Mouse (Mus musculus) forebrain, postnatal 0 days (tissue): Measurements from ENCODE around the gene Ift88. TPM values are rescaled to one million over a fixed set of nuclear protein-coding genes. Genes with fewer than 3 reads are reported as not detected.

Experiments
- ATAC-seq: fragments of 200-750 bp; cut with Nextera tagmentation; 2 replicates; pipeline ENCODE4 v1.8.0; 2017; ENCODE audit warnings: mild to moderate bottlenecking, moderate library complexity
- DNase-seq: peaks from one replicate; pipeline ENCODE4 v3.0.0-alpha.2; 2015
- H3K27ac ChIP-seq: fragments of 300-500 bp; sonication (generic); 2 replicates; pipeline ENCODE4 v1.5.1; 2014; ENCODE audit warnings: low read depth, mild to moderate bottlenecking, antibody characterized with exemption, low read length, moderate library complexity, mixed read lengths
- H3K27me3 ChIP-seq: fragments of 300-500 bp; sonication (generic); 2 replicates; pipeline ENCODE4 v1.6.1; 2014; ENCODE audit warnings: mild to moderate bottlenecking, low read length, mixed read lengths; ENCODE audit not compliant: insufficient read depth
- H3K36me3 ChIP-seq: fragments of 300-500 bp; sonication (generic); 2 replicates; pipeline ENCODE4 v1.6.1; 2014; ENCODE audit warnings: mild to moderate bottlenecking, moderate library complexity; ENCODE audit not compliant: insufficient read depth
- H3K4me1 ChIP-seq: fragments of 300-500 bp; sonication (generic); 2 replicates; pipeline ENCODE4 v1.6.1; 2014; ENCODE audit warnings: antibody characterized with exemption; ENCODE audit not compliant: insufficient read depth
- H3K4me2 ChIP-seq: fragments of 300-500 bp; sonication (generic); 2 replicates; pipeline ENCODE4 v1.6.1; 2014; ENCODE audit warnings: low read depth, mild to moderate bottlenecking, moderate library complexity
- H3K4me3 ChIP-seq: fragments of 300-500 bp; sonication (generic); 2 replicates; pipeline ENCODE4 v1.5.1; 2014; ENCODE audit warnings: low read depth, low read length, mixed read lengths
- H3K9ac ChIP-seq: fragments of 300-500 bp; sonication (generic); 2 replicates; pipeline ENCODE4 v1.6.1; 2014; ENCODE audit warnings: mild to moderate bottlenecking
- H3K9me3 ChIP-seq: fragments of 300-500 bp; sonication (generic); 2 replicates; pipeline ENCODE4 v1.6.1; 2016; ENCODE audit warnings: low read length
- CTCF ChIP-seq: sonication (generic); IDR thresholded peaks from 2 replicates; pipeline ENCODE4 v1.5.1; 2016; ENCODE audit warnings: antibody characterized with exemption, control low read depth, low read depth
- WGBS: fragments of 180-500 bp; shearing (Covaris S2); extraction: QIAGEN DNeasy Blood & Tissue Kit; methylation state at CpG from one replicate; pipeline ENCODE4 v1.1.7; 2014; 5-methylcytosine and 5-hydroxymethylcytosine counted together
- polyA plus RNA-seq: library from polyadenylated mRNA; unstranded; fragments of >200 nt; fragmentation: Nextera tagmentation; extraction: Ambion mirVana; gene quantifications from 2 replicates; pipeline ENCODE4 v1.2.1, GENCODE M21; 2015
- total RNA-seq: library from RNA; depleted of rRNA; stranded (reverse); fragments of >200 nt; gene quantifications from 2 replicates; pipeline ENCODE4 v1.2.3, GENCODE M21; 2014

Gene Ift88
- total and polyA plus RNA-seq, 2 experiments from 2014 or later, result 14.8 to 15.0 TPM

- Histone ChIP-seq H3K9ac (no peak overlapping the region), H3K27ac (no peak overlapping the region), H3K4me3 (no peak overlapping the region), H3K4me1 (no peaks in the 10 kb centered on the region), H3K4me2 (peak overlapping the region; percentile 31; the same call in 1 of the 2 replicates), H3K27me3 (no peaks in the 10 kb centered on the region), H3K9me3 (no peaks in the 10 kb centered on the region), H3K36me3 (no peaks in the 10 kb centered on the region)
- ATAC-seq, result peak; percentile 63
- TF ChIP-seq CTCF, result peak; percentile 67
- WGBS, result 6% methylated on average over 12 of the region's 12 CpGs
- peak; percentile 58 for DNase-seq
These were observed 16.5 kb upstream of the Ift88 start for GRCm38 (mm10) chr14:57407039-57407987.

DNA sequence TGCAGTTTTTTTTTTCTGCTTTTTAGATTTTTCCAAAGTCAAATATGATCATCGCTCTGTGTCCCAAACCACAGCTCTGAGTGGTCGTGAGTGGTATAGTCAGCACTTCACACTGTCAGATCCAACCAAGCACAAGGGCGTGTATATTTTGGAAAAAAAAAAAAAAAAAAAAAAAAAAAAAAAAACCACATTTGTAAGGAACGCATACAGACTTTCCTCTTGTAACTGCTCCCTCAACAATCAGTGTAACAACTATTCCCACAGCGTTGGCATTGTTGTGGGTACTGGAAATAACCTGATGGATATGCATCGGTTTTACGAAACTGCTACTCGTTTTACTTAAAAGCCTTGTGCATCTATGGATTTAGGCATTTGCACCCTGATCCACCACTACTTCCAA is 15.8 kb upstream of the Ift88 start:
- 88% methylated on average over 8 of the region's 8 CpGs for WGBS
- no peak for TF ChIP-seq CTCF
- DNase-seq, result no peak

GRCm38 (mm10) chr14:57409106-57409505 is 14.8 kb upstream of the Ift88 start:
- H3K4me3 ChIP-seq, result peak overlapping the region; percentile 30
- ATAC-seq, result peak; percentile 77
- peak; percentile 81 for DNase-seq
- H3K4me1 ChIP-seq, result no peaks in the 10 kb centered on the region
- H3K27ac ChIP-seq, result no peak overlapping the region
- H3K36me3 ChIP-seq, result no peaks in the 10 kb centered on the region
- no peaks in the 10 kb centered on the region for H3K27me3 ChIP-seq
- peak overlapping the region; percentile 40 for H3K4me2 ChIP-seq
- peak overlapping the region; percentile 41; the same call in 1 of the 2 replicates for H3K9ac ChIP-seq
- 5% methylated on average over 6 of the region's 6 CpGs for WGBS
- no peaks in the 10 kb centered on the region for H3K9me3 ChIP-seq
- TF ChIP-seq CTCF, result peak; percentile 47

More for the DNA sequence above, 15.8 kb upstream of the Ift88 start:
- Histone ChIP-seq H3K9ac (no peak overlapping the region), H3K4me1 (no peaks in the 10 kb centered on the region), H3K4me3 (no peak overlapping the region), H3K27ac (no peak overlapping the region), H3K9me3 (no peaks in the 10 kb centered on the region), H3K27me3 (no peaks in the 10 kb centered on the region), H3K4me2 (no peak overlapping the region), H3K36me3 (no peaks in the 10 kb centered on the region)
- no peak for ATAC-seq

GRCm38 (mm10) chr14:57412166-57412565 is 11.7 kb upstream of the Ift88 start:
- no peaks in the 10 kb centered on the region for H3K9me3 ChIP-seq
- 38% methylated on average over 7 of the region's 7 CpGs for WGBS
- no peak overlapping the region for H3K9ac ChIP-seq
- DNase-seq (peak; percentile 13), ATAC-seq (peak; percentile 49; the same call in 1 of the 2 replicates)
- H3K27ac ChIP-seq, result peak overlapping the region; percentile 40; the same call in 1 of the 2 replicates
- no peak for TF ChIP-seq CTCF
- no peak overlapping the region for H3K4me3 ChIP-seq
- H3K36me3 ChIP-seq, result no peaks in the 10 kb centered on the region
- no peaks in the 10 kb centered on the region for H3K4me1 ChIP-seq
- H3K4me2 ChIP-seq, result no peak overlapping the region
- no peaks in the 10 kb centered on the region for H3K27me3 ChIP-seq

- Histone ChIP-seq H3K36me3 (no peaks in the 10 kb centered on the region), H3K9ac (no peak overlapping the region)
- no peak for ATAC-seq
These were observed 6.7 kb upstream of the Ift88 start for GRCm38 (mm10) chr14:57417187-57417586.

GRCm38 (mm10) chr14:57424212-57424561 is 325 bp downstream of the Ift88 start:
- H3K36me3 ChIP-seq, result no peaks in the 10 kb centered on the region
- no peak for TF ChIP-seq CTCF
- DNase-seq (no peak), ATAC-seq (peak; percentile 80)
- peak overlapping the region; percentile 52 for H3K4me2 ChIP-seq
- H3K9me3 ChIP-seq, result no peaks in the 10 kb centered on the region
- WGBS, result 3% methylated on average over 23 of the region's 24 CpGs
- peak overlapping the region; percentile 57 for H3K27ac ChIP-seq
- H3K4me3 ChIP-seq, result peak overlapping the region; percentile 71
- peak overlapping the region; percentile 65 for H3K9ac ChIP-seq
- no peaks in the 10 kb centered on the region for H3K27me3 ChIP-seq
- no peaks in the 10 kb centered on the region for H3K4me1 ChIP-seq

More at GRCm38 (mm10) chr14:57417187-57417586, 6.7 kb upstream of the Ift88 start:
- no peak overlapping the region for H3K4me2 ChIP-seq
- WGBS, result 97% methylated on average over 2 of the region's 2 CpGs
- no peak for DNase-seq
- TF ChIP-seq CTCF, result no peak
- no peaks in the 10 kb centered on the region for H3K9me3 ChIP-seq
- H3K4me1 ChIP-seq, result no peaks in the 10 kb centered on the region
- H3K27me3 ChIP-seq, result no peaks in the 10 kb centered on the region
- H3K27ac ChIP-seq, result no peak overlapping the region
- H3K4me3 ChIP-seq, result no peak overlapping the region

DNA sequence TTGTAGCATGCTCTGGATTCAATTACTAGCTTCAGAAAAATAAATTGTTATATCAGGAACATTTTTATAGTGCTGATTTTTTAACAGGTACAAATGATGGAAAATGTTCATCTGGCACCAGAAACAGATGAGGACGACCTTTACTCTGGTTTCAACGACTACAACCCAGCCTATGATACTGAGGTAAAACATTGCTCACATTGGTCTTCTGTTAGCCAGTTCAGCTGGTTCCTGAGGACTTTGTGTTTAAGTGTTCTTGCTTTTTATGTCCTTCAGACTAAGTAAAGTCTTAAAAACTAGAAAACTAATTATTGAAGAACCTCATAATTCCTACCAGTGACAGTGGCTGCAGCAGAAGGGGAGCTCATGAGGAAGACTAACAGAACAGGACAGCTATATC is 6.6 kb downstream of the Ift88 start:
- H3K27me3 ChIP-seq, result no peaks in the 10 kb centered on the region
- ATAC-seq (no peak), DNase-seq (no peak)
- no peak overlapping the region for H3K27ac ChIP-seq
- H3K4me2 ChIP-seq, result no peak overlapping the region
- H3K4me1 ChIP-seq, result no peaks in the 10 kb centered on the region
- no peaks in the 10 kb centered on the region for H3K9me3 ChIP-seq
- H3K9ac ChIP-seq, result no peak overlapping the region
- H3K4me3 ChIP-seq, result no peak overlapping the region
- 0 out of 2 replicates have a peak, but pooled peaks cover 12% of the 10 kb centered on the region for H3K36me3 ChIP-seq
- TF ChIP-seq CTCF, result no peak
- WGBS, result 91% methylated on average over 2 of the region's 2 CpGs
